Mouse (Mus musculus) skeletal muscle tissue, adult 2 months (tissue): ENCODE data around the gene Cfap61.

Source experiments
- DNase-seq: peaks from one replicate; pipeline ENCODE4 v3.0.0-alpha.2; 2012; ENCODE audit warnings: low read depth, low spot score

The Cfap61 gene

GRCm38 (mm10) chr2:146009596-146010349, 75.2 kb downstream of the Cfap61 start:
- DNase-seq: no peak

- peak; percentile 1 for DNase-seq
Observed at GRCm38 (mm10) chr2:146010816-146011215, 76.2 kb downstream of the Cfap61 start.

- no peak for DNase-seq
Observed at GRCm38 (mm10) chr2:146015341-146016186, 81.0 kb downstream of the Cfap61 start.

GRCm38 (mm10) chr2:146022846-146023245, 88.3 kb downstream of the Cfap61 start:
- DNase-seq: no peak

- no peak for DNase-seq
Observed at GRCm38 (mm10) chr2:146043640-146044039, 109.1 kb downstream of the Cfap61 start.

- no peak for DNase-seq
Observed at GRCm38 (mm10) chr2:146044926-146045890, 110.6 kb downstream of the Cfap61 start.

- DNase-seq: no peak
Observed at GRCm38 (mm10) chr2:146047691-146048090, 113.1 kb downstream of the Cfap61 start.

GRCm38 (mm10) chr2:146048221-146048829, 113.7 kb downstream of the Cfap61 start:
- no peak for DNase-seq

GRCm38 (mm10) chr2:146049339-146049738, 114.8 kb downstream of the Cfap61 start:
- DNase-seq: no peak

- DNase-seq: no peak
Observed at GRCm38 (mm10) chr2:146050069-146050468, 115.5 kb downstream of the Cfap61 start.

GRCm38 (mm10) chr2:146051334-146051733, 116.8 kb downstream of the Cfap61 start:
- DNase-seq: no peak

GRCm38 (mm10) chr2:146057123-146057522, 122.5 kb downstream of the Cfap61 start:
- DNase-seq: no peak

GRCm38 (mm10) chr2:146058791-146059190, 124.2 kb downstream of the Cfap61 start:
- no peak for DNase-seq

GRCm38 (mm10) chr2:146061421-146062300, 127.1 kb downstream of the Cfap61 start:
- DNase-seq: no peak

- no peak for DNase-seq
Observed at GRCm38 (mm10) chr2:146062330-146063092, 127.9 kb downstream of the Cfap61 start.

- no peak for DNase-seq
Observed at GRCm38 (mm10) chr2:146063093-146064074, 128.8 kb downstream of the Cfap61 start.

GRCm38 (mm10) chr2:146067364-146067763, 132.8 kb downstream of the Cfap61 start:
- no peak for DNase-seq

GRCm38 (mm10) chr2:146073300-146073699, 138.7 kb downstream of the Cfap61 start:
- DNase-seq: no peak
